Mouse (Mus musculus) olfactory bulb, adult 2 months (tissue): ENCODE data around the gene Dbn1.

Experiments used
- CTCF ChIP-seq: fragments of 200-500 bp; IDR thresholded peaks from 2 replicates; pipeline ENCODE4 v1.5.1; 2012; ENCODE audit warnings: low read depth, mild to moderate bottlenecking, low read length, moderate library complexity; ENCODE audit not compliant: insufficient read depth
- POLR2A ChIP-seq: fragments of 200-500 bp; IDR thresholded peaks from 2 replicates; pipeline ENCODE4 v1.6.1; 2012; ENCODE audit warnings: mild to moderate bottlenecking, low read depth, low read length, moderate library complexity; ENCODE audit not compliant: insufficient read depth

- TF ChIP-seq POLR2A, result no peak
- no peak for TF ChIP-seq CTCF
Observed at GRCm38 (mm10) chr13:55486029-55486794, 1.7 kb downstream of the Dbn1 start.
